Comparison of ENCODE assay signal across 9 mouse cellular contexts in genomic region chr6:52005616-52005962, GRCm38 (mm10). TPM values are rescaled to one million over a fixed set of nuclear protein-coding genes. Genes with fewer than 3 reads are reported as not detected.
A peak's percentile ranks its signal among the peaks of the same experiment; 100 is the strongest.
DNase-seq lines count a peak whose midpoint lies in the region; ATAC-seq lines count a peak whose summit lies in the region.
"Had no signal": no experiment of that assay in that cellular context is flagged by ENCODE, and none has a peak within 500 bp of the region (broad histone marks: within the 10 kb centered on the region; RNA-seq: fewer than 3 reads in every experiment).

No protein-coding gene starts in this region.

- peak overlapping the region; percentile 37; the same call in 1 of the 2 replicates for H3K4me2 ChIP-seq in hindbrain, embryonic 16.5 days (ENCODE audit: low read length)
- peak overlapping the region; percentile 63 for H3K4me2 ChIP-seq in neural tube, embryonic 13.5 days
- H3K4me2 ChIP-seq in forebrain, embryonic 14.5 days (ENCODE audit: low read length): no peak overlapping the region

- no peak overlapping the region for H3K9ac ChIP-seq in hindbrain, embryonic 16.5 days (ENCODE audit: low read depth, low read length)
- H3K9ac ChIP-seq in neural tube, embryonic 13.5 days: peak overlapping the region; percentile 76
- H3K9ac ChIP-seq in forebrain, embryonic 14.5 days (ENCODE audit: low read length): no peak overlapping the region

- no peaks in the 10 kb centered on the region for H3K9me3 ChIP-seq in hindbrain, embryonic 16.5 days (ENCODE audit: control insufficient read depth, low read length)
- H3K9me3 ChIP-seq in neural tube, embryonic 13.5 days: no peaks in the 10 kb centered on the region
- no peaks in the 10 kb centered on the region for H3K9me3 ChIP-seq in forebrain, embryonic 14.5 days (replicated peaks; ENCODE audit: control insufficient read depth, low read length)

- 14% methylated on average over 8 of the region's 8 CpGs for WGBS in hindbrain, embryonic 16.5 days
- 9% methylated on average over 8 of the region's 8 CpGs for WGBS in neural tube, embryonic 13.5 days
- WGBS in forebrain, embryonic 14.5 days: 7% methylated on average over 8 of the region's 8 CpGs

- no peak overlapping the region for H3K4me3 ChIP-seq in hindbrain, embryonic 16.5 days (ENCODE audit: low read length)
- H3K4me3 ChIP-seq in neural tube, embryonic 13.5 days: peak overlapping the region; percentile 28
- no peak overlapping the region for H3K4me3 ChIP-seq in forebrain, embryonic 14.5 days (ENCODE audit: low read depth, low read length)

- H3K4me1 ChIP-seq in hindbrain, embryonic 16.5 days (ENCODE audit: control insufficient read depth, insufficient read depth, low read depth, low read length): no peaks in the 10 kb centered on the region
- peaks cover 62% of the 10 kb centered on the region for H3K4me1 ChIP-seq in neural tube, embryonic 13.5 days (replicated peaks)
- no peaks in the 10 kb centered on the region for H3K4me1 ChIP-seq in forebrain, embryonic 14.5 days (ENCODE audit: control insufficient read depth, insufficient read depth, low read length)

- no peaks in the 10 kb centered on the region for H3K36me3 ChIP-seq in hindbrain, embryonic 16.5 days (ENCODE audit: control insufficient read depth, insufficient read depth, low read length)
- H3K36me3 ChIP-seq in neural tube, embryonic 13.5 days: no peaks in the 10 kb centered on the region
- H3K36me3 ChIP-seq in forebrain, embryonic 14.5 days (ENCODE audit: control insufficient read depth, insufficient read depth, low read length): no peaks in the 10 kb centered on the region

- peaks cover 26% of the 10 kb centered on the region for H3K27me3 ChIP-seq in hindbrain, embryonic 16.5 days (replicated peaks; ENCODE audit: control insufficient read depth, insufficient read depth, low read length)
- H3K27me3 ChIP-seq in neural tube, embryonic 13.5 days: no peaks in the 10 kb centered on the region
- H3K27me3 ChIP-seq in forebrain, embryonic 14.5 days (replicated peaks; ENCODE audit: control insufficient read depth, insufficient read depth, low read length): peaks cover 76% of the 10 kb centered on the region

- no peak overlapping the region for H3K27ac ChIP-seq in hindbrain, embryonic 16.5 days (ENCODE audit: low read depth, low read length)
- H3K27ac ChIP-seq in neural tube, embryonic 13.5 days (replicated peaks): peak overlapping the region; percentile 93
- H3K27ac ChIP-seq in forebrain, embryonic 14.5 days (ENCODE audit: low read depth, low read length): no peak overlapping the region

- no peak for ATAC-seq in hindbrain, embryonic 16.5 days
- ATAC-seq in neural tube, embryonic 13.5 days (ENCODE audit: low read depth): no peak
- ATAC-seq in forebrain, embryonic 14.5 days: no peak

- peak; percentile 49 for DNase-seq in embryo, embryonic 9.5 days (ENCODE audit: extremely low spot score)
- no peak for DNase-seq in embryo, embryonic 10 days (ENCODE audit: low spot score)
- peak; percentile 33 for DNase-seq in layer of hippocampus, adult 9-11 months
- no peak for DNase-seq in layer of hippocampus, adult 9-10 months (ENCODE audit: low spot score)
- DNase-seq in forebrain, embryonic 14.5 days (ENCODE audit: low spot score): no peak
- DNase-seq in adipocyte (ENCODE audit: low spot score): no peak
- DNase-seq: kidney, adult 11 months had no signal

RNA-seq across cellular contexts. Expression of gene Skap2, which starts 6.8 kb away (rescaled TPM):
- polyA plus RNA-seq in hindbrain, embryonic 16.5 days (2015; fragmentation: Nextera tagmentation; extraction: Ambion mirVana): 23.8 and 30.3 TPM in 2 replicates
- 37.0 and 44.6 TPM in 2 replicates for polyA plus RNA-seq in neural tube, embryonic 13.5 days (2015; fragmentation: Nextera tagmentation; extraction: Ambion mirVana)
- 5.7 and 7.3 TPM in 2 replicates for polyA plus RNA-seq in forebrain, embryonic 14.5 days (2014; fragmentation: Nextera tagmentation; extraction: Ambion mirVana)

Comparison
In these comparisons a context has a peak if more than half of its experiments do, and no peak if none do; other contexts are left out.
1. DNase-seq: peak in embryo, embryonic 9.5 days (single experiment) and layer of hippocampus, adult 9-11 months (single experiment); none in embryo, embryonic 10 days (single experiment), layer of hippocampus, adult 9-10 months (single experiment), forebrain, embryonic 14.5 days (single experiment) and adipocyte (single experiment).